In the genomic region with DNA sequence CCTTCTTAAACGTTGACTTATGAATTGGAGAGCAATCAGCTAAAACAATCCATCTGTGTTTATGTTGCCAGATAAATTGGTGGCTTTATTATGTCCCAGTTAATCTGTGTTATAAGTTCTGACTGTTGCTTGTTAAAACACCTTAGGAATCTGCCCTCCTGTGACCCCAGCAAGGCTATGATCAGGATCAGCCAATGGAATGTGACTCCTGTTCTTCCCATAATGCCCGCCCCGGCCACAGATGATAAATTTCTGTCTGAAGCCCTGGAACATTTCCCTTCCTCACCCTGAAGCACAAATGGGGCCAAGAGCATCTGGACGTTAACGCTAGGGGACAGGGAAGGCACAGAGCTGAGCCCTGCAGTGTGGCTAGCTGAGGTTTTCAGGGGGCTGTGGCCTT, we compare ENCODE assay signal across 16 mouse cellular contexts. TPM values are rescaled to one million over a fixed set of nuclear protein-coding genes. Genes with fewer than 3 reads are reported as not detected.
DNase-seq lines count a peak whose midpoint lies in the region; ATAC-seq lines count a peak whose summit lies in the region.
"Had no signal": no experiment of that assay in that cellular context is flagged by ENCODE, and none has a peak within 500 bp of the region (broad histone marks: within the 10 kb centered on the region; RNA-seq: fewer than 3 reads in every experiment).

No protein-coding gene starts in this region.

- H3K4me2 ChIP-seq in kidney, embryonic 14.5 days (replicated peaks; ENCODE audit: low read depth, low read length), result no peak overlapping the region
- H3K4me2 ChIP-seq in limb, embryonic 12.5 days, result no peak overlapping the region
- H3K4me2 ChIP-seq: hindbrain, embryonic 14.5 days; midbrain, embryonic 12.5 days had no signal

- 0 out of 2 replicates have a peak overlapping the region, but pooled peaks have one; percentile 3 for H3K27ac ChIP-seq in embryonic facial prominence, embryonic 10.5 days (replicated peaks)
- H3K27ac ChIP-seq in kidney, embryonic 14.5 days (ENCODE audit: low read depth, low read length), result peak overlapping the region; percentile 59
- 0 out of 2 replicates have a peak overlapping the region, but pooled peaks have one; percentile 12 for H3K27ac ChIP-seq in limb, embryonic 12.5 days
- H3K27ac ChIP-seq: hindbrain, embryonic 14.5 days; liver, embryonic 14.5 days; midbrain, embryonic 12.5 days had no signal

- no peak overlapping the region for H3K4me3 ChIP-seq in embryonic facial prominence, embryonic 10.5 days
- no peak overlapping the region for H3K4me3 ChIP-seq in kidney, embryonic 14.5 days (ENCODE audit: low read length)
- H3K4me3 ChIP-seq in limb, embryonic 12.5 days (replicated peaks), result no peak overlapping the region
- H3K4me3 ChIP-seq: midbrain, embryonic 12.5 days had no signal

- H3K27me3 ChIP-seq in embryonic facial prominence, embryonic 10.5 days (replicated peaks; ENCODE audit: low read depth, poor library complexity, severe bottlenecking), result no peaks in the 10 kb centered on the region
- H3K27me3 ChIP-seq in kidney, embryonic 14.5 days (ENCODE audit: control insufficient read depth, insufficient read depth, low read length), result no peaks in the 10 kb centered on the region
- no peaks in the 10 kb centered on the region for H3K27me3 ChIP-seq in limb, embryonic 12.5 days
- H3K27me3 ChIP-seq: midbrain, embryonic 12.5 days had no signal

- peaks cover 6% of the 10 kb centered on the region; the same call in 1 of the 2 replicates for H3K36me3 ChIP-seq in embryonic facial prominence, embryonic 10.5 days (replicated peaks)
- no peaks in the 10 kb centered on the region for H3K36me3 ChIP-seq in kidney, embryonic 14.5 days (ENCODE audit: control insufficient read depth, insufficient read depth, low read length)
- H3K36me3 ChIP-seq in limb, embryonic 12.5 days, result no peaks in the 10 kb centered on the region
- H3K36me3 ChIP-seq: midbrain, embryonic 12.5 days had no signal

- ATAC-seq in kidney, embryonic 14.5 days (ENCODE audit: low FRiP score, low TSS enrichment), result no peak
- no peak for ATAC-seq in limb, embryonic 12.5 days (ENCODE audit: insufficient number of reproducible peaks, insufficient read depth, low FRiP score, low TSS enrichment, low read depth)
- ATAC-seq in activated CD4-positive, CD25-positive, alpha-beta regulatory T cell, adult 4 months, result no peak
- ATAC-seq: forebrain, postnatal 0 days had no signal

- WGBS in embryonic facial prominence, embryonic 10.5 days, result 29% methylated on average over 5 of the region's 5 CpGs
- 8% methylated on average over 5 of the region's 5 CpGs for WGBS in kidney, embryonic 14.5 days
- WGBS in limb, embryonic 12.5 days, result 8% methylated on average over 5 of the region's 5 CpGs

- H3K4me1 ChIP-seq in embryonic facial prominence, embryonic 10.5 days, result peaks cover 61% of the 10 kb centered on the region
- peaks cover 59% of the 10 kb centered on the region for H3K4me1 ChIP-seq in kidney, embryonic 14.5 days (ENCODE audit: control insufficient read depth, insufficient read depth, low read length)
- peaks cover 53% of the 10 kb centered on the region for H3K4me1 ChIP-seq in limb, embryonic 12.5 days (replicated peaks)

- peak; percentile 63 for DNase-seq in embryo, embryonic 10 days (ENCODE audit: low spot score)
- no peak for DNase-seq in embryo, embryonic 9.5 days (ENCODE audit: extremely low spot score)
- peak; percentile 48 for DNase-seq in embryonic facial prominence, embryonic 10.5 days (ENCODE audit: low spot score)
- no peak for DNase-seq in urinary bladder, adult 18-20 months (ENCODE audit: low spot score in 2 of 2)
- no peak for DNase-seq in testis, postnatal 14 days (ENCODE audit: low spot score)
- DNase-seq: cerebellum, postnatal 14 days; forebrain, postnatal 0 days; lung, postnatal 14 days; right cerebral cortex, postnatal 14 days had no signal

- no peak overlapping the region for H3K9ac ChIP-seq in kidney, embryonic 14.5 days (ENCODE audit: low read depth, low read length)
- no peak overlapping the region for H3K9ac ChIP-seq in limb, embryonic 12.5 days (replicated peaks)
- H3K9ac ChIP-seq: forebrain, postnatal 0 days; hindbrain, embryonic 14.5 days; liver, embryonic 14.5 days; midbrain, embryonic 12.5 days had no signal

- no peaks in the 10 kb centered on the region for H3K9me3 ChIP-seq in embryonic facial prominence, embryonic 10.5 days
- no peaks in the 10 kb centered on the region for H3K9me3 ChIP-seq in kidney, embryonic 14.5 days (ENCODE audit: control insufficient read depth, low read length)
- H3K9me3 ChIP-seq in limb, embryonic 12.5 days, result no peaks in the 10 kb centered on the region
- H3K9me3 ChIP-seq: G1E; midbrain, embryonic 12.5 days had no signal

RNA-seq across cellular contexts. Expression of a gene that starts 45.4 kb away (rescaled TPM):
- polyA plus RNA-seq in embryonic facial prominence, embryonic 10.5 days (2016; fragmentation: Nextera tagmentation; extraction: Ambion mirVana), result 8.3 and 8.6 TPM in 2 replicates
- 9.8 and 12.3 TPM in 2 replicates for polyA plus RNA-seq in kidney, embryonic 14.5 days (2014; fragmentation: Nextera tagmentation; extraction: Ambion mirVana)
- 7.6 and 8.4 TPM in 2 replicates for polyA plus RNA-seq in limb, embryonic 12.5 days (2016; fragmentation: Nextera tagmentation; extraction: Ambion mirVana)
- 1 to 10 TPM; 2.1 to 3.4 TPM for polyA plus RNA-seq in activated CD4-positive, CD25-positive, alpha-beta regulatory T cell, adult 4 months (2017; shearing (Covaris generic))

Comparison
In these comparisons a context has a peak if more than half of its experiments do, and no peak if none do; other contexts are left out.
1. DNase-seq: peak in embryo, embryonic 10 days (single experiment) and embryonic facial prominence, embryonic 10.5 days (single experiment); none in embryo, embryonic 9.5 days (single experiment), urinary bladder, adult 18-20 months (0 of 2) and testis, postnatal 14 days (single experiment).
2. H3K27ac ChIP-seq: peak in every context shown above with its lines; median percentile 59 in kidney, embryonic 14.5 days; 12 in limb, embryonic 12.5 days; 3 in embryonic facial prominence, embryonic 10.5 days.